Mouse (Mus musculus) retina, adult 2 months (tissue): ENCODE results near the gene Vpreb2.
"Not testable (repeated sequence)": the region's sequence is repeated elsewhere in the genome, so short reads cannot be mapped to it uniquely, and the experiment has no call there.

Source experiments
- DNase-seq: peaks from one replicate; pipeline ENCODE4 v3.0.0-alpha.2; 2012; ENCODE audit warnings: low read depth, low spot score

Vpreb2 gene

GRCm38 (mm10) chr16:17987703-17988102 lies 7.5 kb downstream of the Vpreb2 start:
- DNase-seq: no peak

- DNase-seq: not testable (repeated sequence)
Measured at GRCm38 (mm10) chr16:17992321-17992720, 12.1 kb downstream of the Vpreb2 start.

- no peak for DNase-seq
Measured at GRCm38 (mm10) chr16:17999668-18000067, 19.4 kb downstream of the Vpreb2 start.

DNA sequence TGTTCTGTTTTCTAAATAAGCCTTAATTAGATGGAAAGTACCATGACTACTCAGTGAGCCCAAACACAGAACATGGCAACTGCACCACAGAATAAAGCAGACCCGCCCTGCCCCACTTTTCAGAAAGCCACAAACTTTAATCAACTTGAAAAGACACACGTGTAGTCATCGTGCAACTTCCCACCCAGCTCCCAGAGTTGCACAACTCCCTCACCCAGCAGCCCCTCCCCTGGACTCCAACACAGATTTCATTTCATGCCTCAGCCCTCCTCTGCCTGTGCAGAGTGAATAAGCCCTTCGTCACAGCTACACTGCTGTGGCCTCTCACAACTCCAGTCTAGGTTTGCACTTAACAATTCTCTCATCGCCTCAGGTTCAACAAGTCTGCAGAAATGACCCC lies 24.4 kb downstream of the Vpreb2 start:
- DNase-seq: no peak

- no peak for DNase-seq
Measured at GRCm38 (mm10) chr16:18007083-18007482, 26.9 kb downstream of the Vpreb2 start.

DNA sequence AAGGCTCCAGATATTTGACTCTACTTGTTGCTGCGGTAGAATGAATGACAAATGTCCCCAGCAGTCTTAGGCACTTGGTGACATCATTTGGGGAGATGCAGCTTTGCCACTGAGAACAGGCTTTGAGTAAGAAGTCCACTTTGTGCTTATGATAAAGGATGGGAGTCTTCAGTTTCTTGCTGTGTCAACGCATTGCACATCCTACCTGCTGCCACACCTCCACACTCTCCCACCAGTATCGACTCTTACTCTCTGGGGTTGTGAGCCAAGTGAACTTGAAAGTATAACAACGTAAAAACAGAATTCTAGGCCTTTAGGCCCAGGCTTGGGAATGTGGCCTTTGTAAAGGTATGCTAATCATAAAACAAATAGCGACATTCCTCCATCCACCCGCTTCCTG lies 30.9 kb downstream of the Vpreb2 start:
- DNase-seq: no peak

- not testable (repeated sequence) for DNase-seq
Measured at GRCm38 (mm10) chr16:18016482-18016881, 36.3 kb downstream of the Vpreb2 start.

DNA sequence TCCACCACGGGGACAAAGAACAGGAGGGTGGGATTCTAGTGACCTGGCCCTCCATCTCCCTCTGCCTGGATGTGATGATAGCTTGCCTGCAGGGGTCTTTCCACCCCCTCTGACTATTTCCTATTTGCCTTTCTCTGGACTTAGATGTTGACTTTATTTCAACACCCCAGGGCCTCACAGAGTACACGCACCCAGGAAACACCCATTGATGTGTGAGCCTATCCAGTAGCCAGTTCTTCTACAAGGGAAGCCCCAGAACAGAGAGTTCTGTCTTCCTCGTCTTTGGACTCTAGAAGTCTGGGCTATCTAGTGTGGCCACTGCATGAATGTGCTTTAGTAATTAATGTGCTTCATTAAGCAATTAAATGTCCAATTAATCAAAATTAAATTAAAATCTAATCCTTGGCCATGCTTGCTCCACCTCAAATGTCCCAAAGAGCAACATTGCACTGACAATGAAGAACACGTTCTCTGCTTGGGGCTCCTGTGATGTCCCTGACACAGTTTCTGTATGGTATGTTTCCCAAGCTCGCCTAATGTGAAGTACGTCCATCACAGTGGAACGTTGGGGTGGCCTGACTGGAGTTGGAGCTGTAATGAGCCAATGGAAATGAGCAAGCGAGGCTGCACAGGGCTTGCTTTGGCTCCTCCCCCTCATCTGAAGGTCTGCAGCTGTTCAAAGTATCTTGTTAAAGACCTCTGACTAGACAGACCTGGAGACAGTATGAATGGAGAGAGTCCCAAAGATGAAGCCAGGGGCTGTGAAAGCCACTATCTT lies 42.7 kb downstream of the Vpreb2 start:
- no peak for DNase-seq

DNA sequence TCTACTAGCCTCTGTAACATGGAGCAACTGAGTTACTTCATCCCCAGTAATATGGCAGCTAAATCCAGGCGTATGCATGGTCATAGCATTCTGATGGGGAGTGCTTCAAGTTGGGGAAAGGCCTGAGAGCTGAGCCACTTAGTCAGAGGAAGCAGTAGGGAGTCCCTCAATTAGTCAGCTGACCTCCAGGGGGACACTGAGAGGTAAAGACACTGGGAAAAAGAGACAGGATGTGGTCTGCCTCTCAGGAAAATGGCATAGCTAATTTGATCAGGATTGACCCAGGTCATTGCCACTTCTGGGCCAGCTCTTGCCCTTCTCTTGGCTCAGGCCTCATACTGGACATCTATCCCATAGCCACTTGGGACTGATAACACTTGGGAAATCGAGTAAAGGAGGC lies 47.1 kb downstream of the Vpreb2 start:
- no peak for DNase-seq
